Mouse (Mus musculus): ENCODE measurements around the gene Arsj. TPM values are rescaled to one million over a fixed set of nuclear protein-coding genes. Genes with fewer than 3 reads are reported as not detected.

Arsj gene
- polyA plus RNA-seq, 1 experiment = not detected

DNA sequence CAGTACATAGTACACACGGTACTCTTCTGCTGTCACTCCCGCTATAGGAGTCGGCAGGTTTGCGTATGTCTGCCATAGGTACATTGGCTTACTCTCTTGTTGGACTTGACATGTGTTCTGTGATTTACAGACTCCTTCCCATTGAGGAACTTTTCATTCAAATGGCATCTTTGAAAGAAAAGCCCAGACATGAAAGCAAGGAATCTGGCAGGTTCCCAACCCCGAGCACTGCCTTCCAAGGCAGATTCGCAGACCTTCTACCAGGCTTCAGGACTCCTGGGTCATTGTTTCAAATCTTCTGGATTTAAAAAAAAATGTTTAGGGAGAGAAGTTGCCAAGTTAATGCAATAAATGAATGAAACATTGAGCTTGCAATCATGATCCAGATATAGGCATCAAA is 19.8 kb downstream of the Arsj start:
- 87% methylated on average over 6 of the region's 6 CpGs for WGBS
- H3K27ac ChIP-seq (ENCODE audit: control insufficient read depth, insufficient read depth, low read depth, low read length, poor library complexity) = no peak overlapping the region
- H3K4me3 ChIP-seq (replicated peaks; ENCODE audit: control insufficient read depth, low read depth, low read length) = no peak overlapping the region
- H3K4me1 ChIP-seq (ENCODE audit: control insufficient read depth, insufficient read depth, low read length) = no peaks in the 10 kb centered on the region
- TF ChIP-seq CTCF (IDR thresholded peaks at IDR 0.05; ENCODE audit: control insufficient read depth, insufficient read depth, low read length) (no peak), POLR2A (IDR thresholded peaks at IDR 0.05; ENCODE audit: borderline replicate concordance, control insufficient read depth, low read depth, low read length) (no peak)

GRCm38 (mm10) chr3:126384657-126385438 is 21.4 kb downstream of the Arsj start:
- 64% methylated on average over 14 of the region's 14 CpGs for WGBS
- H3K27ac ChIP-seq (ENCODE audit: control insufficient read depth, insufficient read depth, low read depth, low read length, poor library complexity) = no peak overlapping the region
- H3K4me3 ChIP-seq (replicated peaks; ENCODE audit: control insufficient read depth, low read depth, low read length) = no peak overlapping the region

DNA sequence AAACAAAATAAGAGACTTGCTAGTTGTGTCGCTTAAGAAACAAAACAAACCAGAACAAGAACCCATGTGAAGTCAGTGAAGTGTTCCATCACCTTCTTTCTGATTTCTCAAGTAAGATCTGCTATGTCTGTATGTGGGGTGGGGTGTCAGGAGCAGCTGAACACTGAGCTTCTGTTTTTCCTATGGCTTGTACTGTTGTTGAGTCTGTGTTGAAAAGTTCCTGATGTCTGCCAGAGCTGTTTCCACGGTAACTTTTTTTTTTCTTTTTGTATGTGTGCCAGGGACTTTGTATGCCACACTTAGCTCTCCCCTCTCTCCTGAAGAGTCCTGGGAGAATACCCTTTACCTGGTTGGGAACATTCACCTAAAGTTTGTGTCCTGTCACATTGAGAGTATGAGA is 34.0 kb downstream of the Arsj start:
- H3K4me1 ChIP-seq (ENCODE audit: control insufficient read depth, insufficient read depth, low read length) = no peaks in the 10 kb centered on the region
- WGBS = 53% methylated on average over 2 of the region's 2 CpGs
- no peak overlapping the region for H3K4me3 ChIP-seq (replicated peaks; ENCODE audit: control insufficient read depth, low read depth, low read length)
- no peak overlapping the region for H3K27ac ChIP-seq (ENCODE audit: control insufficient read depth, insufficient read depth, low read depth, low read length, poor library complexity)
- TF ChIP-seq CTCF (IDR thresholded peaks at IDR 0.05; ENCODE audit: control insufficient read depth, insufficient read depth, low read length) = no peak
- TF ChIP-seq POLR2A (IDR thresholded peaks at IDR 0.05; ENCODE audit: borderline replicate concordance, control insufficient read depth, low read depth, low read length) = no peak

More at GRCm38 (mm10) chr3:126384657-126385438, 21.4 kb downstream of the Arsj start:
- no peaks in the 10 kb centered on the region for H3K4me1 ChIP-seq (ENCODE audit: control insufficient read depth, insufficient read depth, low read length)
- TF ChIP-seq CTCF (IDR thresholded peaks at IDR 0.05; ENCODE audit: control insufficient read depth, insufficient read depth, low read length) (no peak), POLR2A (IDR thresholded peaks at IDR 0.05; ENCODE audit: borderline replicate concordance, control insufficient read depth, low read depth, low read length) (no peak)

DNA sequence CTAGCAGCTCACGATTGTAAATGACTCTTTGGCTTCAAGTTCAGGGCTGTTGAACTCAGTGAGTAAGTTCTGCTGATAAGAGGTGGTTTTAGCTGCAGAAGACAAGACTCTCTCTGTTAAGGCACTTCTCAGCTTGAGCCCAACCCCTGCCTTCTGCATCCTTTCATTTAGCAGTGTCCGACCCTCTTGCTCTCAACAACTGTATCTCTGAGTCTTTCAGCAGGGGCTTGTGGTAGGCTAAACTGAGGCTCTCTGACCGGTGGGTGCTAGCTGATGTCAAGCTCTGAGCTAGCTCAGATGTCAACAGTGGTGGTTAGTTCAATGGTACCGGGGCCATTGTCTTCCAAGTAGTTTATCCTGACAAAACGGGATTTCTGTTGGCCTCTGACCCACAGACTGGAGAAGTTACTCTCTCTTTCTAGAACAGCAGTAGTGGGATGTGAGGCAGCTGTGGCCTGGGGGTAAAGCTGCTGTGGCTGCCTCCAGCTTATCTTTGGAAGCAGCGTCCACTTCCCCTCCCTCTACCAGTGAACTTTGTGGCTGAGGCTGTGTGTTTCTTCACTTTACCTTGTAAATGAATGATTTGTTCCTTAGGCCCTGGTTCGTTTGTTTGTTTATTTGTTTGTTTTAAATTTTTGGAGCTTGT is 34.6 kb downstream of the Arsj start:
- 32% methylated on average over 7 of the region's 7 CpGs for WGBS
- Histone ChIP-seq H3K4me1 (ENCODE audit: control insufficient read depth, insufficient read depth, low read length) (no peaks in the 10 kb centered on the region), H3K4me3 (replicated peaks; ENCODE audit: control insufficient read depth, low read depth, low read length) (no peak overlapping the region), H3K27ac (ENCODE audit: control insufficient read depth, insufficient read depth, low read depth, low read length, poor library complexity) (no peak overlapping the region)
- TF ChIP-seq POLR2A (IDR thresholded peaks at IDR 0.05; ENCODE audit: borderline replicate concordance, control insufficient read depth, low read depth, low read length) = no peak
- TF ChIP-seq CTCF (IDR thresholded peaks at IDR 0.05; ENCODE audit: control insufficient read depth, insufficient read depth, low read length) = no peak

- Histone ChIP-seq H3K4me3 (replicated peaks; ENCODE audit: control insufficient read depth, low read depth, low read length) (no peak overlapping the region), H3K4me1 (ENCODE audit: control insufficient read depth, insufficient read depth, low read length) (no peaks in the 10 kb centered on the region), H3K27ac (ENCODE audit: control insufficient read depth, insufficient read depth, low read depth, low read length, poor library complexity) (no peak overlapping the region)
- TF ChIP-seq CTCF (IDR thresholded peaks at IDR 0.05; ENCODE audit: control insufficient read depth, insufficient read depth, low read length) = no peak
- no peak for TF ChIP-seq POLR2A (IDR thresholded peaks at IDR 0.05; ENCODE audit: borderline replicate concordance, control insufficient read depth, low read depth, low read length)
- 52% methylated on average over 4 of the region's 4 CpGs for WGBS
Observed at GRCm38 (mm10) chr3:126400726-126401125, 37.2 kb downstream of the Arsj start.

- Histone ChIP-seq H3K27ac (ENCODE audit: control insufficient read depth, insufficient read depth, low read depth, low read length, poor library complexity) (no peak overlapping the region), H3K4me1 (ENCODE audit: control insufficient read depth, insufficient read depth, low read length) (no peaks in the 10 kb centered on the region), H3K4me3 (replicated peaks; ENCODE audit: control insufficient read depth, low read depth, low read length) (no peak overlapping the region)
- TF ChIP-seq POLR2A (IDR thresholded peaks at IDR 0.05; ENCODE audit: borderline replicate concordance, control insufficient read depth, low read depth, low read length) (no peak), CTCF (IDR thresholded peaks at IDR 0.05; ENCODE audit: control insufficient read depth, insufficient read depth, low read length) (no peak)
- WGBS = 32% methylated on average over 3 of the region's 3 CpGs
Observed at GRCm38 (mm10) chr3:126402836-126403235, 39.4 kb downstream of the Arsj start.

DNA sequence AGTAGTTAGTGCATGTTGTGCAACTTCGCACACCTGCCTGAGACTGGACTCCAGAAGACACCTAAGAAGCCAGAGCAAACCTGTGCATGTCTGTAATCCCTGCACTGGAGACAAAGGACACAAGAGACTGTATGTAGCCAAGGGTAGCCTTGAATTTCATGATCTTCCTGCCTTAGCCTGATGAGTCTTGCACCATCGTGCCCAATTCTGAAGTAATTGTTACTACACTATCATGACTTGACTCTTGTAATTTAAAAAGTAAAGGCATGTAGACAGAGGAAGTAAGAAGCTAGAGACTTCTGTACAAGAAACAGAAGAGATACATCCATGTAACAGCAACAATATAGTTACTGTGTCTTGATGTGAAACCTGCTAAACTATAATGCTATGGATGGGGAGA is 40.7 kb downstream of the Arsj start:
- no peak overlapping the region for H3K27ac ChIP-seq (ENCODE audit: control insufficient read depth, insufficient read depth, low read depth, low read length, poor library complexity)
- H3K4me3 ChIP-seq (replicated peaks; ENCODE audit: control insufficient read depth, low read depth, low read length) = no peak overlapping the region
- no peaks in the 10 kb centered on the region for H3K4me1 ChIP-seq (ENCODE audit: control insufficient read depth, insufficient read depth, low read length)
- WGBS = 57% methylated on average over 2 of the region's 2 CpGs
- TF ChIP-seq POLR2A (IDR thresholded peaks at IDR 0.05; ENCODE audit: borderline replicate concordance, control insufficient read depth, low read depth, low read length) (no peak), CTCF (IDR thresholded peaks at IDR 0.05; ENCODE audit: control insufficient read depth, insufficient read depth, low read length) (no peak)

- H3K4me3 ChIP-seq (replicated peaks; ENCODE audit: control insufficient read depth, low read depth, low read length) = no peak overlapping the region
- H3K27ac ChIP-seq (ENCODE audit: control insufficient read depth, insufficient read depth, low read depth, low read length, poor library complexity) = no peak overlapping the region
- TF ChIP-seq POLR2A (IDR thresholded peaks at IDR 0.05; ENCODE audit: borderline replicate concordance, control insufficient read depth, low read depth, low read length) = no peak
- TF ChIP-seq CTCF (IDR thresholded peaks at IDR 0.05; ENCODE audit: control insufficient read depth, insufficient read depth, low read length) = no peak
- 86% methylated on average over 3 of the region's 3 CpGs for WGBS
- no peaks in the 10 kb centered on the region for H3K4me1 ChIP-seq (ENCODE audit: control insufficient read depth, insufficient read depth, low read length)
Observed at GRCm38 (mm10) chr3:126430524-126431064, 67.1 kb downstream of the Arsj start.

All from bone marrow, adult 2 months (tissue).